Mouse (Mus musculus): Measurements from ENCODE around the gene Ak3. TPM values are rescaled to one million over a fixed set of nuclear protein-coding genes. Genes with fewer than 3 reads are reported as not detected.
A peak's percentile ranks its signal among the peaks of the same experiment; 100 is the strongest.
"Not testable (repeated sequence)": the region's sequence is repeated elsewhere in the genome, so short reads cannot be mapped to it uniquely, and the experiment has no call there.

The Ak3 gene
- polyA plus RNA-seq, 1 experiment from 2014 or later, result 80.8 TPM

- Histone ChIP-seq H3K4me1 (replicated peaks; ENCODE audit: control insufficient read depth, insufficient read depth, low read length) (no peaks in the 10 kb centered on the region), H3K4me3 (ENCODE audit: low read length) (no peak overlapping the region), H3K27ac (ENCODE audit: low read length) (no peak overlapping the region), H3K4me2 (ENCODE audit: low read depth, low read length) (no peak overlapping the region), H3K36me3 (ENCODE audit: control insufficient read depth, insufficient read depth, low read length) (peaks cover 17% of the 10 kb centered on the region), H3K27me3 (ENCODE audit: control insufficient read depth, insufficient read depth, low read depth, low read length) (no peaks in the 10 kb centered on the region), H3K9ac (ENCODE audit: low read length) (no peak overlapping the region), H3K9me3 (ENCODE audit: control insufficient read depth, low read length) (no peaks in the 10 kb centered on the region)
- WGBS, result 82% methylated on average over 5 of the region's 5 CpGs
- no peak for ATAC-seq (ENCODE audit: low read depth)
These were observed 33.2 kb downstream of the Ak3 start for GRCm38 (mm10) chr19:29014466-29015055.

DNA sequence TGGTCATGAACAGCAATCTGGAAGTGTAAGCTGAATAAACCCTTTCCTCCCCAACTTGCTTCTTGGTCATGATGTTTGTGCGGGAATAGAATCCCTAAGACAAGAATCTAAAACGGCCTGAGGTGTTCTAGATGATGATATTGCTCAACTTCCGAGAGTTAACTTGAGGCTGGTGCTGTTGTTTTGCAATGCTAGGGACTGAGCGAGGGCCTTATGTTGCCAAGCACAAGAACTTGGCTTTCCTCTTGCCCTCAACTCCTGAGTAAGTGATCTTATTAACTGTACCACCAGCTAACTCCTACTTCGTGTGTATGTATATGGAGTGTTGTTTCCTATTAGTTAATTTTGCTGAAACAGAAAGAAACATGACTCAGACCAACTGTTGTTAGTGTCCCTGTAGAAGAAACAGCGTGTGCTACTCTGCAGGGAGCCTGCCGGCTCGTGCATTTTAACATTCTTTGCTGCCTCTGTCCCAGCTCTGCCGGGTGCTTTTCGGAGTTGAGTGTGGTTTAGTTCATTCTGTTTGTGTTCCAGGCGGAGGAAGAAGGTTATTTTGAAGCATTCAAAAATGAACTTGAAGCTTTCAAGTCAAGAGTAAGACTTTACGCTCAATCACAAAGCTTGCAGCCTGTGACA is 36.3 kb downstream of the Ak3 start:
- Histone ChIP-seq H3K36me3 (ENCODE audit: control insufficient read depth, insufficient read depth, low read length) (peaks cover 14% of the 10 kb centered on the region), H3K9me3 (ENCODE audit: control insufficient read depth, low read length) (no peaks in the 10 kb centered on the region), H3K27ac (ENCODE audit: low read length) (no peak overlapping the region), H3K4me1 (replicated peaks; ENCODE audit: control insufficient read depth, insufficient read depth, low read length) (no peaks in the 10 kb centered on the region), H3K4me2 (ENCODE audit: low read depth, low read length) (no peak overlapping the region), H3K4me3 (ENCODE audit: low read length) (no peak overlapping the region), H3K9ac (ENCODE audit: low read length) (no peak overlapping the region), H3K27me3 (ENCODE audit: control insufficient read depth, insufficient read depth, low read depth, low read length) (no peaks in the 10 kb centered on the region)
- 91% methylated on average over 12 of the region's 12 CpGs for WGBS
- ATAC-seq (ENCODE audit: low read depth), result no peak

- H3K36me3 ChIP-seq (ENCODE audit: control insufficient read depth, insufficient read depth, low read length), result peaks cover 16% of the 10 kb centered on the region
- no peak overlapping the region for H3K4me2 ChIP-seq (ENCODE audit: low read depth, low read length)
- no peak overlapping the region for H3K4me3 ChIP-seq (ENCODE audit: low read length)
- H3K9me3 ChIP-seq (ENCODE audit: control insufficient read depth, low read length), result no peaks in the 10 kb centered on the region
- H3K27me3 ChIP-seq (ENCODE audit: control insufficient read depth, insufficient read depth, low read depth, low read length), result no peaks in the 10 kb centered on the region
- H3K9ac ChIP-seq (ENCODE audit: low read length), result no peak overlapping the region
- no peaks in the 10 kb centered on the region for H3K4me1 ChIP-seq (replicated peaks; ENCODE audit: control insufficient read depth, insufficient read depth, low read length)
- ATAC-seq (ENCODE audit: low read depth), result no peak
- WGBS, result 92% methylated on average over 11 of the region's 11 CpGs
- no peak overlapping the region for H3K27ac ChIP-seq (ENCODE audit: low read length)
These were observed 38.7 kb downstream of the Ak3 start for GRCm38 (mm10) chr19:29009046-29009445.

DNA sequence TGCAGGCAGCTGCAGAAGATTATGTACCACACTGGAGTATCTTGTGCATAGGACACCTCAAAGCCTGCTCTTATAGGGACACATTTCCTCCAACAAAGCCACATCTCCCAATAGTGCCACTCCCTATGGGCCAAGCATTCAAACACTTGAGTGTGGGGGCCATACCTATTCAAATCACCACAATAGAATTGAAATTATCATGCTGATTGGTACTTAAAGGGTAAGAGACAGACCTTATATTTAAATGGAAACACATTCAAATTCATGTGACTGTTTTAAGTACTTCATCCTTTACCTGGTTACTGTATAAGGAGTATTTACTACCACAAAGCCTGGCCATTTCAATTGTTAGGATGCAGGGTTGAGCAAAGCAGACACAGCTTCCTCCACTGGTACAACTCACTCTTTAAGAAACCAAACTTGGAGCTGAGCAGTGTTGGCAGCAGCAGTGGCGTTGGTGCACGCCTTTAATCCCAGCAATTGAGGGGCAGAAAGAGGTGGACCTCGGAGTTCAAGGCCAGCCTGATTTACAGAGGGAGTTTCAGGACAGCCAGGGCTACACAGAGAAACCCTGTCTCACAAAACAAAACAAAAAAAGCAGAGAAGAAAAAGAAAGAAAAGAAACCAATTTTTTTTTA is 39.6 kb downstream of the Ak3 start:
- Histone ChIP-seq H3K36me3 (ENCODE audit: control insufficient read depth, insufficient read depth, low read length) (peaks cover 15% of the 10 kb centered on the region), H3K4me3 (ENCODE audit: low read length) (no peak overlapping the region), H3K4me1 (replicated peaks; ENCODE audit: control insufficient read depth, insufficient read depth, low read length) (no peaks in the 10 kb centered on the region), H3K9me3 (ENCODE audit: control insufficient read depth, low read length) (no peaks in the 10 kb centered on the region), H3K9ac (ENCODE audit: low read length) (no peak overlapping the region), H3K27ac (ENCODE audit: low read length) (no peak overlapping the region), H3K4me2 (ENCODE audit: low read depth, low read length) (no peak overlapping the region), H3K27me3 (ENCODE audit: control insufficient read depth, insufficient read depth, low read depth, low read length) (no peaks in the 10 kb centered on the region)
- 90% methylated on average over 3 of the region's 3 CpGs for WGBS
- no peak for ATAC-seq (ENCODE audit: low read depth)

DNA sequence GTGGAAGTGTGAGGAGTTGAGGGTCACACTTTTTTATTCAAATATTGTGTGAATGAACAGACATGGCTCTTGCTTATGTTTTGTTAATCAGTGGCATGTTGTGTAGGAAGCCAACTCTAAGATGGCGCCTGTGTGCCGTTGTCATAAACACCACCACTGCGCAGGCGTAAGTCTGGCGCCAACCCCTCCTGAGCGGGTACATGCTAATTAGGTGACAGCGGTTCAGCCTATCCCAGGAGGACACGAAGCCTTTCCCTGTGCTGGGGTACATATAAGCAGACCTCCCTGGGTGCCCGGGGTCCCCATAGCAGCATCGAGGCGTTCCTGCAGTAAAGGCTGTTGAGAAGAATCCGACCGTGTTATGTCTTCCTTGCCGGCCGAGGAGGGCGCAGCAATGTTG is 47.4 kb downstream of the Ak3 start:
- not testable (repeated sequence) for H3K27me3 ChIP-seq (ENCODE audit: control insufficient read depth, insufficient read depth, low read depth, low read length); H3K9me3 ChIP-seq (ENCODE audit: control insufficient read depth, low read length); H3K4me3 ChIP-seq (ENCODE audit: low read length); H3K27ac ChIP-seq (ENCODE audit: low read length); H3K9ac ChIP-seq (ENCODE audit: low read length); H3K4me2 ChIP-seq (ENCODE audit: low read depth, low read length); H3K4me1 ChIP-seq (replicated peaks; ENCODE audit: control insufficient read depth, insufficient read depth, low read length); ATAC-seq (ENCODE audit: low read depth)
- H3K36me3 ChIP-seq (ENCODE audit: control insufficient read depth, insufficient read depth, low read length), result peaks cover 22% of the 10 kb centered on the region
- WGBS, result 96% methylated on average over 16 of the region's 16 CpGs

- H3K27me3 ChIP-seq (ENCODE audit: control insufficient read depth, insufficient read depth, low read depth, low read length), result no peaks in the 10 kb centered on the region
- ATAC-seq (ENCODE audit: low read depth), result no peak
- WGBS, result 83% methylated on average over 4 of the region's 4 CpGs
- no peaks in the 10 kb centered on the region for H3K4me1 ChIP-seq (replicated peaks; ENCODE audit: control insufficient read depth, insufficient read depth, low read length)
- no peaks in the 10 kb centered on the region for H3K9me3 ChIP-seq (ENCODE audit: control insufficient read depth, low read length)
- peaks cover 21% of the 10 kb centered on the region for H3K36me3 ChIP-seq (ENCODE audit: control insufficient read depth, insufficient read depth, low read length)
- no peak overlapping the region for H3K4me3 ChIP-seq (ENCODE audit: low read length)
- no peak overlapping the region for H3K9ac ChIP-seq (ENCODE audit: low read length)
- H3K4me2 ChIP-seq (ENCODE audit: low read depth, low read length), result no peak overlapping the region
- H3K27ac ChIP-seq (ENCODE audit: low read length), result no peak overlapping the region
These were observed 49.7 kb downstream of the Ak3 start for GRCm38 (mm10) chr19:28997976-28998630.

- peaks cover 6% of the 10 kb centered on the region for H3K4me1 ChIP-seq (replicated peaks; ENCODE audit: control insufficient read depth, insufficient read depth, low read length)
- peaks cover 11% of the 10 kb centered on the region for H3K36me3 ChIP-seq (ENCODE audit: control insufficient read depth, insufficient read depth, low read length)
These were observed 52.4 kb downstream of the Ak3 start for GRCm38 (mm10) chr19:28995366-28995765.

GRCm38 (mm10) chr19:28994870-28995269 is 52.9 kb downstream of the Ak3 start:
- Histone ChIP-seq H3K27ac (ENCODE audit: low read length) (no peak overlapping the region), H3K4me2 (ENCODE audit: low read depth, low read length) (no peak overlapping the region)

More at GRCm38 (mm10) chr19:28995366-28995765, 52.4 kb downstream of the Ak3 start:
- Histone ChIP-seq H3K27me3 (ENCODE audit: control insufficient read depth, insufficient read depth, low read depth, low read length) (no peaks in the 10 kb centered on the region), H3K9ac (ENCODE audit: low read length) (no peak overlapping the region), H3K9me3 (ENCODE audit: control insufficient read depth, low read length) (no peaks in the 10 kb centered on the region), H3K4me3 (ENCODE audit: low read length) (no peak overlapping the region), H3K27ac (ENCODE audit: low read length) (no peak overlapping the region), H3K4me2 (ENCODE audit: low read depth, low read length) (no peak overlapping the region)
- no peak for ATAC-seq (ENCODE audit: low read depth)
- WGBS, result 88% methylated on average over 5 of the region's 5 CpGs

DNA sequence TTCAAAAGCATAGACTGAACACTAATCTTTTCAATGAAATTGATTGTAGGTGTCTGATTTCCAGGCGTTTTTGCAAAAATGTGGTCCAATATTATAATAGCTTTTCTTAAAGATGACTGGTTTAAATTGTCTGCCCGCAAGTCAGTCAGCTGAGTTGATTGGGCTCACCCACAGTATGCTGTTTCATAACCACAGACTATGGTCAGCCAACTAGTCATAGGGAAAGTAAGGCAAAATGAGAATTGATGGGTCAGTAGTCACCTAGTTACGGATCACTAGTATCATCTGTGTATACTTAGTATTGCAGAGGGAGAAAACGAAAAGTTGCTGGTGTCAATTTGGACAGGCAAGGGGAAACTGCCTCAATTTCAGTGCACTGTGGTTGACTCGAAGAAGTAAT is 56.4 kb downstream of the Ak3 start:
- Histone ChIP-seq H3K4me2 (ENCODE audit: low read depth, low read length) (peak overlapping the region; percentile 64), H3K27me3 (ENCODE audit: control insufficient read depth, insufficient read depth, low read depth, low read length) (no peaks in the 10 kb centered on the region), H3K9ac (ENCODE audit: low read length) (peak overlapping the region; percentile 91), H3K27ac (ENCODE audit: low read length) (no peak overlapping the region), H3K4me3 (ENCODE audit: low read length) (peak overlapping the region; percentile 91), H3K36me3 (ENCODE audit: control insufficient read depth, insufficient read depth, low read length) (peaks cover 9% of the 10 kb centered on the region), H3K9me3 (ENCODE audit: control insufficient read depth, low read length) (no peaks in the 10 kb centered on the region), H3K4me1 (replicated peaks; ENCODE audit: control insufficient read depth, insufficient read depth, low read length) (peaks cover 6% of the 10 kb centered on the region)
- WGBS, result 66% methylated on average over 5 of the region's 5 CpGs
- no peak for ATAC-seq (ENCODE audit: low read depth)

More at GRCm38 (mm10) chr19:28994870-28995269, 52.9 kb downstream of the Ak3 start:
- Histone ChIP-seq H3K27me3 (ENCODE audit: control insufficient read depth, insufficient read depth, low read depth, low read length) (no peaks in the 10 kb centered on the region), H3K4me3 (ENCODE audit: low read length) (no peak overlapping the region), H3K9me3 (ENCODE audit: control insufficient read depth, low read length) (no peaks in the 10 kb centered on the region), H3K36me3 (ENCODE audit: control insufficient read depth, insufficient read depth, low read length) (peaks cover 11% of the 10 kb centered on the region), H3K4me1 (replicated peaks; ENCODE audit: control insufficient read depth, insufficient read depth, low read length) (peaks cover 6% of the 10 kb centered on the region), H3K9ac (ENCODE audit: low read length) (no peak overlapping the region)
- 80% methylated on average over 7 of the region's 7 CpGs for WGBS
- no peak for ATAC-seq (ENCODE audit: low read depth)

All from lung, embryonic 16.5 days (tissue).